Mouse (Mus musculus): Measurements from ENCODE around the gene Shkbp1.

The Shkbp1 gene

DNA sequence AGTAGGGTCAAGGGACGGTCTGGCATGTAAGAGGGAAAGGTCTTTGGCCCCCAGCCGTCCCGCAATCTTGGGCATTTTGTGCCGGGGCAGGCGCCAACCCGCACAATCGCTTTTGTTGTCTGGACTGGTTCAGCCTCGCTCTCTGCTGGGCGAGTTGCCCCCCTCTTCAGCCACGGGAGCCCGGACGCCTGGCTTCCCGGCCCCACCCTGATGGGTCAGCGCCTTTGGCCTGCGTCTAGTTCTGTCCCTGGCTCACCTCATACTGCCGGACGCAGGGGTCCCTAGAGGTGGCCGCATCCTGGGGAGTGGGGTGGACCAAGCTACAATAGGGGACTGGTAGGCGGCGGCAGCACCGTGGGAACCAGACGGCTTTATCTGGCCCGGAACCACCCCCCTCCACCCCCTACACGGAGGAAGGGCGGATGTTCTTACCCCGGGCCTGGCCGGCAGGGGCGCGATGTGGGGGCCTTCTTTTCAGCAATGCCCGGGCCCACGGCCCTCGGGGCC lies 21.4 kb downstream of the Shkbp1 start:
- peak in 1 of 2 experiments; percentile 61 for DNase-seq (ENCODE audit: low spot score in 2 of 2)

DNA sequence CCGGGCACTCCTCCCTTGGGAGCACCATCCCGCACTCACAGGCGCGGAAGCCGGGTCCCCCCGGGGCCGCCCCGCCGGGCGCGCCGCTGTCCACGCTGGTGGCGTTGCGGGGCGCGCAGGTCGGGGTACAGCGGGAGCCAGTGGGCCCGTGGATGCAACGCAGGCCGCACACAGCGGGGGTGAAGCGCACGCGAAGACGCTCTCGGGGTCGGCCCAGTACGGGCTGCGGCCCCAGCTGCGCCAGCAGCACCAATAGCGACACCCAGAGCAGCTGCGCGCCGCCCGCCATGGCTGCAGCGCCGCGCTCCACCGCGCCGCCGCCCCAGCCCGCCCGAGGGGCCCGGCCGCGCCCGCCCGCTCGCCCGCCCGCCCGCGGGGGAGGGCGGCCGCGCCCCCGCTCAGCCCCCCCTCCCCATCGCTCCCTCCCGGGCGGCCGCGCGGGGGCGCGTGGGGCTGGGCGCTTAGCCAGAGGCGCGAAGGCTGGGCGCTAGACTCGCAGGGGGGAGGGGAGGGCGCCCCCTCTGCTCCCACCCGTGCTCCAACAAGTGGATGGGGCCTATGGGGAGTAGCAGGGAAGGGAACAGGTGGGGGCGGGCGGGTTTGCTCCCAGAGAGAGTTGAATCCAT lies 22.4 kb downstream of the Shkbp1 start:
- no peak for DNase-seq (ENCODE audit: low spot score in 2 of 2)

DNA sequence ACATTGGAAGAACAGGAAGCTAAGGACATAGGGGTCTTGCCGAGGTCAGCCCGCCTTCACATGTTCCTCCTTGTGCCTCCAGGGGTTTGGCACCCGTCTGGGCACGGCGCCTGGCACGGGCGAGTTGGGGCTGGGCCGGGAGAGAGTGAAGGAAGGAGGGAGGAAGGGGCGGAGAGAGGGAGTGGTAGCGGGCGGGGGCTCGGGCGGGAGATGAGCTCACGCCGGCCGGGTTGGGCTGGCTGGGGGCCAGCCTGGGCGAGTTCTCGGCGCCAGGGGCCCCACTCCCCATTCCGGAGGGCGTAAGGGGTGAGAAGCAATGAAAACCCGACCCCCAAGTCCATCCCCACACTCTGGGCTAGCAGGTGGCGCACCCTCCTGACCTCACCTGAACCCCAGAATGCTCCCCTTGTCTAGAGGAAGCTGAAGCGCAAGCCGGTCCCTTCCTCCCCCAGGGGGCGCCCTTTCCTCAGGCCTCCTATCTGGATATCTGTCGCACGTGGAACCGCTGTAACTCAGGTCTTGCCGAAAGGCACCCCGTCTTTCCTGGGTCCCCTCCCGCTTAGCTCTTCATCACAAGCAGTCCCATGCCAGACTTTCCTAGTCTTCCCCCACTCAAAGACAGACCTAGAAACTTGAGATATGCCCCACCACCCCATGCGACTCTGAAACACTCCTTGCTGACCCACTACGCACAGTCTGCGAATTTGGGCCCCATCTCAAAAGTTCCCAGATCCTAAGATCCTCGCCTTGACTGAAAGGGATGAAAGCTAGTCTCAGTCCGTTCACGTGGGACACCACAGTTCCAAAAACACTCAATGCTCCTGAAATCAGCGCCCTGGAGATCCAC lies 23.2 kb downstream of the Shkbp1 start:
- peak; percentile 84 to 93 for DNase-seq (ENCODE audit: low spot score in 2 of 2)

DNA sequence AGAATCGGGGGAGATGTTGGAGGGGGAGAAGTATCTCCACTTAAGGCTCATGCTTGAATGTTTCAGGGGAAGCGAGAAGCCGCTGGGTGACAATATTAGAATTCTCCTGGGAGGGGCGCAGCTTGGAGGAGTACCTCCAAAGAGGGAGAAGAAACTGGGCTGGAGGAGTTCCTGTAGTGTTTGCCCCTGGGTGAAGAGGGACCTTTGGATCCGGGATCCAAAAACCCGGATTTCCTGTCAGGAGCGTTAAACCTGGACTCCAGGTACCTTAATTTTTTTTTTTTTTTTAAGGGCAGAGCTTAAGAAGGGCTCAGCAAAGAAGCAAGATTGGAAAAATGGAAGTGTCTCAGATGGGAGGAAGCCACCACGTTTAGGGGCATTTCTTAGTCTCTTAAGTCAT lies 24.0 kb downstream of the Shkbp1 start:
- no peak for DNase-seq (ENCODE audit: low spot score in 2 of 2)

DNA sequence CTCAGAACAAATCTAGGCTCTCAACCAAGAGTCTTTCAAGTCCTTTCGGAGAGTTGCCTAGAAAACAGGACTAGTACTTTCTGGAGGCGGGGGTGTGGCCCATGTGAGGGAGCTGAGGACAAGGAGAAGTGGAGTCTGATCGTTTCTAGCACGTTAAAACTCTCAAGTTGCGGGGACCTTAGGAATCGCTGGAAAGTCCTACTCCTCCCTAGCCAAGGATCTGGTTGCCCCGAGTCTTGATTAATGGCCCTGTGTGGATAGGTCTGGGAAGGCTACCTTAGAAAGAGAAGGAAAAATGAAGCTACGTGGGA lies 24.3 kb downstream of the Shkbp1 start:
- DNase-seq (ENCODE audit: low spot score in 2 of 2): no peak

DNA sequence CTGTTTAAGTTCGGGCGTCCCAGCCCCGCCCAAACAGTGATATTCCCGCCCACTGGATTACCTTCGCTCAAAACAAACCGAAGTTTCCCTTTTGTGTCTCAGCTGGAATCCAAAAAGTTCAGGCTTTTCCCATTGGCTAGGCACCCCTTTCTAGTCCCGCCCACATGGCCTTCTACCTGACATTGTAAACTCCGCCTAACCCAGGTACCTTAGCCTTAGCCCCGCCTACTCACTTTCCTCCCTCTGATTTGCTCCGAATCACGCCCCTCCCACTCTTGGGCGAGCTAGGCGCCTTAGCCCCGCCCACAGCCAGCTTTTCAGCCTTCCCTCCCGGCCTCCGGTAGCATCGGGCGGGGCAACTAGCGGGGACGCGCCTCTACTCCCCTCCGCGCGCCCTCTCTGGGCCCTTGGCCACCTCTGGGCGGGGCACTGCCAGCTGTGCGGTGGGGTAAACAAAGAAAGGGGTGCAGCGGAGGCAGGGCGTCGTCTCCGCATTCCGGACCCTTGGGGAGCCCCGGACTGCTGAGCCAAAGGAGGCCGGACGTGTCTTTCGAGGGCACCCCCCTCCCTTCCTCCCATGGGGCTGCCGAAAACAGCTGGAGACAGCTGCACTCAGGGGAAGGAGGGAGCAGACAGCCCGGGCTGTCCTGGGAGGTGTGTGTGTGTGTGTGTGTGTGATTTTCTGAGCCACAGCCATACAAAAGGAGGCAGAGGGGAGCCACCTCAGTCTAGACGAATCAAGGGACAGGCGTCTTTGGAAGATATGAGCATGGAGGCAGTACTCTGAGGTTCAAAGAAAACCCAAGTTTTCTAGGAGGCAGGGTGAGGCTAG lies 24.9 kb downstream of the Shkbp1 start:
- DNase-seq (ENCODE audit: low spot score in 2 of 2): peak; percentile 68 to 90

DNA sequence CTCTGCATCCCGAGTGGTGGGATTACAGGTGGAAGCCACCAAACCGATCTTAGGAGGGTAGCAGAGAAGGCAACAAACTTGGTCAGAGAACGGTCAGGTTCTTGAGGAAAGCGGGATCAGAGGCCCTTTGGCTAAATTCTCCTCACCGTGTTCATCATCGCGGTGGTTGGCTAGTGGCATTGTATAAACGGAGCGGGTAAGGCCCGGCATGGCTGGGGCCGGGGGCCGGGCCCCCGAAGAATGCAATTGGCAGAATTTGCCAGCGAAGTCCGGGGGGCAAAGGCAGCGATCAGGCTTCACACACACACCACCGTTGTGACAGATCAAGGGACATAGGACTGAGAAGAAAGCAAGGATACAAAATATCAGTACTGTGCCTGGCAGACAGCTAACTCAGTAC lies 25.8 kb downstream of the Shkbp1 start:
- no peak for DNase-seq (ENCODE audit: low spot score in 2 of 2)

DNA sequence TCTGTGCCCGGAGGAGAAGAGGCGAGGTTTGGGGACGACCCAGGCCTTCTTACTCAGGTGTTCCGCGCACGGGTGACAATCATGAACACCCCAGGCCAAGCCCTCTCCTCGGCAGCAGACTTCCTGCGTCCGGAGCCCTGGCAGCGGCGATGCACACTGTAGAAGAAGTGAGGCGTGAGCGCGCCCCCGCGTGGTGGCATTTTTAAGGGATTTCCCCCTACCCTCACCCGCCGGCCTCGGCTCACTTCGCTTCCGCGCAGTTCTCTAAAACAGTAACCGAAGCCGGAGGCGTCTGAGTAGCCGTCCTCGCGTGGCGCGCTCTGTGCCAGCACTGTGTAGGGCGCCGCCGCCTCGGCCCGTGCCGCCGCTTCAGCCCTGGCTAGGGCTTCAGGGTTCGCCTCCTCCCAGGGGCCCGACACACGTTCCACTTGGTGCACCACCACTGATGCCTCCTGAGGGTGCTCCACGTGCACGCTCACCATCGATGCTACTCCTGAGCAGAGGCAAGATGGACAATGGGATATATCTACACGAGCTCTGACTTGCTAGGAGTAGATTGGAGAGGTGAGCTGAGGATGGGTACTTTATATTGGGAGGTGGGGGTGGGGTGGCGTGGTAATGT lies 26.4 kb downstream of the Shkbp1 start:
- peak; percentile 77 to 93 for DNase-seq (ENCODE audit: low spot score in 2 of 2)

DNA sequence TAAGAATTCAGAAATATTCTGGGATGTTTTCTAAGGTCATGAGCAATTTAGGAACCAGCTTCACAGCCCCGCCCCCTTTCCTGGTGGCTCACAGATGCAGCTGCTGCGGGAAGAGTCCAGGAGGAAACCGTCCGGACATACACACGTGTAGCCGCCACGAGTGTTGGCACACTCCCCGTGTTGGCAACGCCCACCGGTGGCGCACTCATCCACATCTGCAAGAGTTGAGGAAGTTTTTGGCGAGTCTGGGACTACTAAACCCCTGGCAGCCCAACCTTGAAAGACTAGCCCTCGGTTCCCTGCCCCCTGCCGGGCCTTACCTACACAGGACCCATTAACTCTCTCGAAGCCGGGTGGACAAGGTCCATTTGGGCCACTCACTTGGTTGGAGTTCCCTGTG lies 27.2 kb downstream of the Shkbp1 start:
- DNase-seq (ENCODE audit: low spot score in 2 of 2): no peak

DNA sequence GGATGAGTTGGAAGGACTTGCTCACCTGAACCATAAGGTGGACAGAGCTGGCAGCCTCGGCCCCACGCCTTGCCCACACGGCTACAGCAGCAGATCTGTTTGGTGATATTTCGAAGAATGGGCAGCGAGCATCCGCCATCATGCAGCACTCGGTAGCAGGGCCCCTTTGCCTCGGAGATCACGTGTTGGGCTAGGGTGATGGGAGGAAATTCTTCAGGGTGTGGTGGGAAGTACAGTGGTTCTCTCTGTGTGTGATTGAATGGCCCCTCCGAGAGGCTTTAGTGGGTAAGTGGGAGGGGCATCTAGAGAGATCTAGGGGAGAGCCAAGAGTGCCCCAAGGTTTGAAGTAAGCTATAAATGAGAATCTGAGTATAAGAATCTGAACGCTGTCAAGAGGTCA lies 27.7 kb downstream of the Shkbp1 start:
- no peak for DNase-seq (ENCODE audit: low spot score in 2 of 2)

DNA sequence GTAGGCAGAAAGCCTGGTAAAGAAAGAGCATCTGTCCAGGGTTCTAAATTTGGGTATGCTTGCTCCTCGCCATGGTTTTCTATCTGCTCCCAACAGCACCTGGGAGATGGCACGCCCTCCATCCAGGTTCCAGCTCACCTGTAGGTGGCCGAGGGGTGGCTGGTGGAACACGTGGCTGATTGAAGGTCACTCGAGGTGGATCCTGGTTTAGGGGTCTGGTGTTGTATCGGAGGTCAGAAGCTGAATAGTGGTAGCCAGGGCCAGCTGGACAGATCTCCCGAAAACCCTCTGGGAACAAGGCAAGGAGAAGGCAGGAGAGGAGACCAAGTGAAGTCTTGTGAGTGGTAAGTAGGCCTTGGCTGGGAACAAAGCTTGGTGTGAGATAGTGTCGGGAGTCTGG lies 28.3 kb downstream of the Shkbp1 start:
- no peak for DNase-seq (ENCODE audit: low spot score in 2 of 2)

DNA sequence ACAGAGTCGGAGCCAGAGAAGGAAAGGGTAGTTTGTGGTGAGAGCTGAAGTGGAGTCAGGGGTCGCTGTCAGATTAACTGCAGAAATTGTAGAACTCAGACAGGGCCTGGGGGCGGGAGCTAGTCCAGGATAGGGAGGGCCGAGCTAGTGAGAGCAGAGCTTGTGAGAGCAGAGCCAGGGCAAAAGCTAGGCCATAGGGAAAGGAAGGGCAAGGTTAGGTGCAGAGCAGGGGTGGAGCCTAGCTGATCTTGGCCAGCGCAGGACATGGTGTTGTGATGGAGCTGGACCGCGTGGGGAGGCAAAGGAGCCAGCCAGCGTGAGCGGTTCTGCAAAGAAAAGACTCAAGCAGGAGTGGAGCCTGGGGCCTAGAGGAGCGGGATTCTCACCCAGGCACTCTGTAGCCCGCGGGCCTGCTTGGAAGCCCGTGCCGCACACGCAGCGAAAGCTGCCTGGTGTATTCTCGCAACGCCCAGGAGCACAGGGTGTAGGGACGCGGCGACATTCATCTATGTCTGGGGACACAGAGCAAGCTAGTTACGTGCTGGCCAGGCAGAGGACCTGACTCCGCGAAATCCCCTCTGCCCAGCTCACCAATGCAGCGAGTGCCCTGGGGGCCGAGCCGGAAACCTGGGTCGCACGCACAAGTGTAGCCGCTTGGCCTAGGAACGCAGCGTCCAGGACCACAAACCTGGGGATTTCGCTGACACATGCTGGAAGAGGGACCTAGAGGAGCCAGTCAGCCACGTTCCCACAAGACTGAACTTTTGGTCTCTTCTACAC lies 29.5 kb downstream of the Shkbp1 start:
- DNase-seq (ENCODE audit: low spot score in 2 of 2): no peak

DNA sequence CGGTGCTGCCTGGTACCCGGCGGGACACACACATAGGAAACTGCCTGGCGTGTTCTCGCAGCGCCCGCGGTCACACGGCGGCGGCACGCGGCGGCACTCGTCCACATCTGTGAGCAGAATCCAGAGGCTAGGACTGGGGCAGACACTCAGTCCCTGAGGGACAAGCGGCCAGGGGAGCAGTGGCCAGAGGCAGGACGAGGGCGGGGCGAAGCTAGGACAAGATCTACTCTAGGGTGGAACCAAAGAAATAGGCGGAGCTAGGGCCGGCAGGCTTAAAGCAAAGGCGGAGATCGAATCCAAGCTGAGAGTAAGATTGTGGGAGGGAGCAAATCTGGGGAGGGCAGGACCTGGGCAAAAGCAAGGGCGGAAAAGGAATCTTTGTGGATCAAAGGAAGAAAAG lies 30.1 kb downstream of the Shkbp1 start:
- no peak for DNase-seq (ENCODE audit: low spot score in 2 of 2)

DNA sequence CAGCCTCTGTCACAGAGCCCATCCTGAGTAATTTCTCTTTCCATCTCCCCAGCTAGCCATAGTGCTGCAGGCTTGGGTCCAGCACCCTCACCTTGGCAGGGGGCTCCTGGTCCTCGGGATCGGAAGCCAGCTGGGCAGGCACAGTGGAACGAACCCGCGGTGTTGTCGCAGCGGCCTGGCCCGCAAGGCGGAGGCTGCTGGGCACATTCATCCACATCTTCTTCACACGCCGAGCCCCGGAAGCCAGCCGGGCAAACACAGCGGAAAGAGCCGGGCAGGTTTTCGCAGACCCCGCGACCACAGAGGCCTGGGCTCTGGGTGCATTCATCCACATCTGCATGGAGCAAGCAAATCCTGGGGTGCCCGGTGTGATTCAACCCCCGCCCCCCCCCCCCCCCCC lies 30.9 kb downstream of the Shkbp1 start:
- DNase-seq (ENCODE audit: low spot score in 2 of 2): no peak

DNA sequence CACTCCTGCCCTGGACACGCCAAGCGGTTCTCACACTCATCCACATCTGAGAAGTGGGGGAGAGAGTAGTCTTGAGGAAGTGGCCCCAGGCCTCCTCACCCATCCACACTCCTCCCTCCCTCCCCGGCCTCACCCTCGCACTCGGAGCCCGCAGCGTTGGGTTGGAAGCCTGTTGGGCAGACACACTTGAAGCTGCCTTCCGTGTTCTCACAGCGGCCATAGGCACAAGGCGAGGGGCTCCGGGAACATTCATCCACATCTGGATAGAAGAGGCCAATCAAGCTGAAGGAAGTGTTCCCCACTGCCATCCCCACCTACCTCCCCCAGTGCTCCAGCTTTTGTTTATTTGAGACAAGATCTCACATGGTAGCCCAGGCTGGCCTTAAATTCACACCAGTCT lies 31.7 kb downstream of the Shkbp1 start:
- DNase-seq (ENCODE audit: low spot score in 2 of 2): no peak

DNA sequence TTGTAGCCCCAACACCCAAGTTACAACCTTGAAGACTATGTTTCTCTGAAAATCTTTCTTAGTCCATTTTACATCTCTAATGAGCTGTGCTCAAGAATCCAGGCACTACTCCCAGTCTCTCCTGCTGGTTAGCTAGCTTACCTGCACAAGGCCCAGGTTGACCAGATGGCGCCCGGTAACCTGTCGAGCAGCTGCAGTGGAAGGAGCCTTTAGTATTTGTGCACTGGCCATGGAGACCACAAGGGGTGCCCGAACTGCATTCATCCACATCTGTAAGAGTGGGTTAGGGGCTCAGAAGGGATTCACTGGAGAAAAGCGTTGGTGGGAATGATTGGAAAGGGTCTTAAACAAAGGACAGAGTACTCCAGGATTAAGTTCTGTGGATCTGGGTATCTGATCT lies 32.8 kb downstream of the Shkbp1 start:
- DNase-seq (ENCODE audit: low spot score in 2 of 2): no peak

DNA sequence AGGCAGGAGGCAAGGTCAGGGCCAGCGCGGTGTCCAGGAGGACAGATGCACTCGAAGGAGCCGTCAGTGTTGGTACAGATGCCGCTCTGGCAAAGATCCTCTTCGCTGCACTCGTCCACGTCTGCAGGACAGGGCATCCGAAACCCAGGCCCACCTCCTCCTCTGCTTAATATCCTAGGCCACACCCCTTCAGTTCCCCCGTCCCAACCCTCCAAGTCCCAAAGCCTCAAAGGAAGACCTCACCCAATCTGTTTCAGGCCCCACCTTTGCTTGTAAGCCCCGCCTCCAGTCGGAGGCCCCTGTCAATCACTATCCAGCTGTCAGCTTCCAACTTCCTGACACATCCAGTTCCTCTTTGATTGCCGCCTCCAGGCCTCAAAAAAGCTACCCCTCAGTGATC lies 33.5 kb downstream of the Shkbp1 start:
- no peak for DNase-seq (ENCODE audit: low spot score in 2 of 2)

DNA sequence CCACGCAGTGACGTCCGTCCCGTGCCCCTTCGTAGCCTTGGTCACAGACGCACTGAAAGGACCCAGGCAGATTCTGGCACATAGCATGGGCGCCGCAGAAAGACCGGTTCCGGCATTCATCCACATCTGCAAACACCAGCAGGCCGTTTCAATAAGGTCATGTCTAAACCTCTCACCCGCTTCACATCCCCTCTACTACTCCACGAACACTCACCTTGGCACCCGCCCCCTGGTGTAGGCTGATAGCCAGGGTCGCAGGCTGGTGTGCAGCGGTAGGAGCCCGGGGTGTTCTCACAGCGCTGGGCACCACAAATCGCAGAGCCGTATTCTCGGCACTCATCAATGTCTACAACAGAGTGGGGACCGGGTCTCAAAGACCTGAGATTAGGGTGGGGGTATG lies 36.4 kb downstream of the Shkbp1 start:
- DNase-seq (ENCODE audit: low spot score in 2 of 2): no peak

DNA sequence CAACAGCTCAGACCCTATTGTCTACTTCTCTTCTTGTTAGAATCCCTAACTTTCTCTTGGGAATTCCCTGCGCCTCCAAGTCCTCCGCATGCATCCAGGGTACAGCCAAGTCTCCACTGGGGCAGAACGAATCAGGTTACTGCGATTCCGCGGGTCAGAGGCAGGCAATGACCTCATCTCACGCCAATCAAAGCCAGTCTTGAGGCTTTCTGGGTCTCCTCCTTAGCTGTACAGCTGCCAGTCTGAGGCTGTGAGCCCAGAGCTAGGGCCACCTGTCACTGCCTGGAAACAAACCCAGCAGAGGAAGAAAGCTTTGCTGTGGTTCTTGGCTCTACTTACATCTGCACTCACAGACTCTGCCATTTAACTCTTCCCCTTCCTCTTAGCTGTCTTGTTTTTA lies 39.9 kb downstream of the Shkbp1 start:
- DNase-seq (ENCODE audit: low spot score in 2 of 2): no peak

DNA sequence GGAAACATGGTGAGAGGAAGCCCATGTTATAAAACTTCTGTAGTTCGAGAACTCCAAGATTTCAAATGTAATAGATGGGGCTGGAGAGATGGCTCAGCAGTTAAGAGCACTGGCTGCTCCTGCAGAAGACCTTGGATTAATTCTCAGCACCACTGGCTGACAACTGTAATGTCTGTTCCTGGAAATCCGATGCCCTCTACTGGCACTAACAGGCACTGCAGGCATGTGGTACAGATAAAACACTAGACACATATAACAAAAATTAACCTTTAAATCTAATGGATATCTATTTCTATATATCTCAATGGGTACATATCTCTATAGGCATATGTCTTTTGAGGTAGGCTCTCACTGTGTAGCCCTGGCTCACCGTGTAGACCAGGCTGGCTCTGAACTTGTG lies 41.4 kb downstream of the Shkbp1 start:
- DNase-seq (ENCODE audit: low spot score in 2 of 2): no peak

DNA sequence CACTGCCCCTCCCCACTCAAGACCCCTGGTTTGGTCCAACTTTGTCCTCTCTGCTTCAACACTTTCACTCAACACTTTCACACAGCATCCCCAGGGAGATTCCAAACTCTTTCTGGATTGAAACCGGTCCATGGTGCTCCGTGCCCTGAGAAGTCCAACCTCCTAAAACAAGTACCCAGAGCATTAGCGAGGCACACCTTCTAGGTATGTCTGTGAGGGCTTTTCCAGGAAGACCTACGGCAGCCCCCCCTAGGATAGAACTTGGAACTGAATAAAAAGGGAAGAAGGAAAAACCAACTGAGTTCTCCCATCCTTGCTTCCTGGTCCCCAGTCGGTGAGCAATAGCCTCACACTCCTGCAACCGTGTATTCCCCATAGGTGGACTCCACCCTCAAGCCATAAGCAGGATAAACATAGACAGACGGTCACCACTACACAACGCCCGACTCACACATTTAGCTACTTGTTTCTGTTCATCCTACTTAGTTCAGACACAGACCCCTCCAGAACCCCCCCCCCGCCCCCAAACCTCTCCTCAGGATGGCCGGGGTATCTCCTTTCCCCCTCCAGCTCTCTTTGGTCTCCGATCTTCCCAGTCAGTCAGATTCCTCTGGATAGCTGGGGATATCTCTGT lies 44.1 kb downstream of the Shkbp1 start:
- DNase-seq (ENCODE audit: low spot score in 2 of 2): no peak

All from spleen, postnatal 10 days (tissue).